Mouse (Mus musculus) layer of hippocampus, adult 8-10 months (tissue): ENCODE data around the gene Gfod1. TPM values are rescaled to one million over a fixed set of nuclear protein-coding genes. Genes with fewer than 3 reads are reported as not detected.

Source experiments
- DNase-seq, 2 experiments: peaks; one replicate each; pipeline ENCODE4 v3.0.0; 2022; ENCODE audit warnings: low spot score in 2 of 2
- total RNA-seq, 4 experiments: library from RNA; stranded (reverse); gene quantifications; 2 replicates each; pipeline ENCODE4 v1.2.4; 2022

Gfod1 gene
- total RNA-seq, 4 experiments from 2014 or later = 77.4 to 104 (median 91.8) TPM

DNA sequence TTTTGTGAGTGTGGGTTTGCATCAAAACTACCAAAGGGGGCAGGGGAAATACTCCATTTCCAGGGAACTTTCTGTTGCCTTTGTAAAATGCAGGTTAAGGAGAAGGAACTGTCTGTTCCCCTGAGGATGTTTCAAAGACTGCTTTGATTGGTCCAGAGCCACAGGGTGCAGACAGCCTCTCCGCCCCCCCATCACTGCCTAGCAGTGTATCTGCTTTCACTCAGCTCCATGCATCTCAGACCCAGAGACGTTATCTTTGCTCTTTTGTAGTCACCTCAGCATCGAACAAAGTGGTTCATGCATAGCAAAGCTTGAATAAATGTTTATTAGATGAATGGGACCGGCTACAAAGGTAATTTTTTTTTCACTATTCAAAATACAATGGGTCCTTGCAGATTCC is 38.9 kb downstream of the Gfod1 start:
- DNase-seq = no peak

DNA sequence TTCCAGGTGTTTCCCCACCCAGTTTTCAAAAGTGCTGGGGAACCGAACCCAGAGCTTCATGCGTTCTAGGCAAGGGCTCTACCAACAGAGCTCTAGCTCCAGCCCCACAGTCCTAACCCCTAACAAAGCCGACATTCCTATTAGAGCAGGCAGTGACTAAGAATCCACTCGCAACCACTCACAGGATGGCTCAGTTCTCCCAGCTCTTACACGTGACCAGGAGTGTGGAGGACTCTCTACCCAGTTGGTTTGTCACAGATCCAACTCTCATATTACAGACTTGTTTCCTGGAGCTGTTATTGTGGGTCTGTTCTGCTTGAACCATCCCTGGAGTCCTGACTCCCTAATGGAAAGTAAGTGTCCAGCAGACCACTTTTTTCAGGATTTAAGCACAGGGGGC is 40.3 kb downstream of the Gfod1 start:
- DNase-seq = no peak

DNA sequence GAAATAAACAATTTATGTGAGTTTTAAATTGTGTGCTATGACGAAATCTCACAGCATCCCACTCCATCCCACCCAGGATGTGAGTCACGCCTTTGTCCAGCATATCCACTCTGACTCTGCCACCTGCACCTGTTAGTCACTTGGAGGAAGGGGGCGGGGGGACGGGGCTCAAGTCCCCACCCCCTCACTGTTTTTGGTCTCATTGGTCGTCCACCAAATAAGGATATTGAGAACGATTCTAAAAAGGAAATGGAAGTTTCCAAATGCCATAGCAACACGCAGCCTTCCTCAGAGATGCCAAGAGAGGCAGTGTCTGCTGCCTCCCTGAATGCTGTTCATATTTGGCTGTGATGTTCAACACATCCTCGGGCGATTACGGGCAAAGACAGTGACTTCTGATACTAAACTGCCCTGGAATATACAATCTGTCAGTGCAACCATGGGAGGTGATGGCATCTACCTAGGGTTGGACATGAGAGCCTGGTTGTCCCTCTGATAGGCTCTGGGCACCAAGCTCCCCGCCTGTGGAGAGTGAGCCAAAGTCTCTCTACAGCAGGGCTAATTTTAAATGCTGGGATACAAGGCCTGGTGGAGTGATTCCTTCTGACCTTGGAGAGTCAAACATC is 41.7 kb downstream of the Gfod1 start:
- peak; percentile 72 to 77 for DNase-seq

DNA sequence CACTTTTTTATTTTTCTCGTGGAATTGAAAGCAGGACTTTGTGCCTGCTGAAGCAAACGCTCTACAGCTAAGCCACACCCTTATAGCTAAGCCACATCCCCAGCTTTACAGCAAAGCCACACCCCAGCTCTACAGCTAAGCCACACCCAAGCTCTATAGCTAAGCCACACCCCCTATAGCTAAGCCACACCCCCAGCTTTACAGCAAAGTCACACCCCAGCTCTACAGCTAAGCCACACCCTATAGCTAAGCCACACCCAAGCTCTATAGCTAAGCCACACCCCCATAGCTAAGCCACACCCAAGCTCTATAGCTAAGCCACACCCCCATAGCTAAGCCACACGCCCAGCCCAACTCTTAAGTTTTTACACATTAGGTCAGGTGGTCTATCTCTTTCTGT is 42.7 kb downstream of the Gfod1 start:
- no peak for DNase-seq

DNA sequence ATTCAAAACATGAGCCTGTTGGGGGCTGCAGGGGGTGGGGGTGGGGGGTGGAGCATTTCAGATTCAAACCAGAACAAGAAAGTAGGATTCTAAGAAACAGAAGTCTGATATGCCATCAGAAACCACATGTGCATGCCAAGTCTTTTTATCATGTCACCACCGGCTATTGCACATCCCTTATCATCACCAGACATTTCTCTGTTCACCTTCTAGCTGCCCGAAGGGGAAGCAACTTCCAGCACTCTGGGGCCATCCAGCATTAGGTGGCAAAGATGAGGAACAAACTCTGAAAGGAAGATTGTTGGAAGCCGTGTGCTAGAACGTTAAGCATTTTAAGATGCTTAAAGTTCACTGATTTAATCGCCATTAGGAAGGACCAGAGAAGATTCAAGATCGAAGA is 43.2 kb downstream of the Gfod1 start:
- no peak for DNase-seq

DNA sequence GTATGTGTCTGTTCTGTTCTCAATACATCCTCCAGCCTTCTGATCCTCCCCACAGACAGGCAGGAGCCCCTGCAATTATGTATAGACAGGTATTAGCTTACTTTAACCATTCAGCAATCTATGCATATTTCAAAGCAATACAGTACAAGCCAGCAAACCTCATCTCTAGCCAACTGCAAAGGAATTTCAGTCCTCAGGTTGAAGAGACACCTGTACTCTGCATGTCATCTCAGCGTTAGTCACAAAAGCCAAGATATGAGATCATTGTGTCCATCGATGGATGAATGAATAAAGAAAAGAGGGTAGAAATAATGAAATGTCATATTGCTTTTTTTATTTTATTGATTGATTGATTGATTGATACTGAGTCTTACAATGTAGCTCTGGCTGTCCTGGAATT is 47.5 kb downstream of the Gfod1 start:
- no peak for DNase-seq

DNA sequence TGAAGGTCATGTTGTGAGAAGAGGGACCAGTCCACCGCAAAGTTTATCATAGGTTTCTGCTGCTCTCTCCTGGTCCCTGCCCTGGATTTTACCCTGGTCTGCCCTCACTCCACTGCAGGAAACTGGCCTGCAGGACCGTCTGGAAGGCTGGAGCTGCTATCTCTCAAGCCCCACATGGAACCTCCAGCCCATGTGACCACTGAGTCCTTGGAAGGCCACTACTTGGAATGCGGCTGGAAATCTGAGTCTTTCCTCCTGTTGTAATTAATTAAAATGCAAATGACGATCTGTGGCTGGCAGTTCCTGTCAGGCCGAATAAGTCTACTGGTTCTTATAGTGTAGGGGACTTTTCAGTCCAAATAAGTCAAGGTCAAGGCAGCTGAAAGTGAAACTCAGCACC is 50.4 kb downstream of the Gfod1 start:
- DNase-seq = no peak

DNA sequence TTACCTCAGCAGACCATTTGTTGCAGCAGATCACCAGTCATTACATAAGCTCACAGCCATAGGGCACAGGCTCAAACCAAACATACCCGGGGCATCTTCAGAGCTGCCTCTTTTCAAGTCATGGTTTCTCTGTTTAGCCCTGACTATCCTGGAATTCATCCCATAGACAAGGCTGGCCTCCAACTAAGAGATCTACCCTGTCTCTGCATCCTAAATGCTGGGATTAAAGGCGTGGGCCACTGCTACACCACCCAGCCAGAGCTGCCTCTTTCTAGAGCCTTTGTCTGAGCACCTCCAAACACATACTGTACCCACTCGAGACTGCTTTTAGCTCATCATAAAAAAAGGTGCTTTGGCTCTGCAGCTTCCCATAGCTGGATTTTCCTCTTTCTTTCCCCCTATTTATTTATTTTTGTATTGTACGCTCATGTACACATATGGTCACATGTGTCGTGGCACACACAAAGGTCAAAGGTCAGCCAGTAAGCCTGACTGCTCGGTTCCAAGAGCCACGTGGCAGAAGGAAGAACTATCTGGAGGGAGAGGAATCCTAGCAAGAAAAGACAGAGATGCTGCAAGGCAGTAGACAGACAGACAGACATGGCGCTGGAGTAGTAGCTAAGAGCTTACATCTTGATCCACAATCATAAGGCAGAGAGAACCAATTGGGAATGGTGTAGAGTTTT is 51.7 kb downstream of the Gfod1 start:
- DNase-seq = no peak

DNA sequence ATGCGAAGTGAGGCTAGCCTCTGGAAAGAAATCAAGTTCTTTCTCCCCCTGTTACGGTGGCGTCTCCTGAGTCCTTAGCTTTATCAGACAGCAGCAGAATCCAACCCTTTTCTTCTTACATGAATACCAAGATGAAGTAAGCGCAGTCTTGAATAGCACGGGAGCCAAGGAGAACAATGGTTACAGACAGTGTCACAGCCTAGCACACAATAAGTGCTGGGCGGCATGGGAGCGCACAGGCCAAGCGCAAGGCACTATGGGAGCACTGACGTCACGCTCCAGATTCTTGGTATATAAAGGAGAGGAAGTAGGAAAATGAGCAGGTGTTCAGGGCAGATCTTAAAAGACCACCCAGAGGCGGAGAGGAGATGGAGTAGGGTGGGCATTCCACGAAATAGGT is 52.6 kb downstream of the Gfod1 start:
- no peak for DNase-seq

DNA sequence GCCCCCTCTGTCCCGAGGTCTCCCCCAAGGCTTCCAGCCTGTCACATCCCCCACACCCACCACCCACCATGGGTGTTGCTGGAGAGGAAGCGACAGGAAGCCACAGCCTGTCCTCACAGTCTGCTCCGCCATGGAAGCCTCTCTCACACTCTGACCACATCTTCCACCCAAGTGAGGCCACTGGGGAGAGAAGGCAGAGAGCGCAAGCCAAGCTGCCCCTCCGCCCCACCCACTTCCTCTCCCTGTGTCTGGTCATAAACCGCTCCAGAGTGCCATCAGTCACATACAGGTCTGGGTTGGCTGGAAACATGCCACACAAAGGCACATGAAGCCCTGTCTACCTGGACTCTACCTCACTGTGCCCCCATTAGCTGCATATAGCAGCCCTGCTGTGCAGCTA is 53.3 kb downstream of the Gfod1 start:
- DNase-seq = no peak

DNA sequence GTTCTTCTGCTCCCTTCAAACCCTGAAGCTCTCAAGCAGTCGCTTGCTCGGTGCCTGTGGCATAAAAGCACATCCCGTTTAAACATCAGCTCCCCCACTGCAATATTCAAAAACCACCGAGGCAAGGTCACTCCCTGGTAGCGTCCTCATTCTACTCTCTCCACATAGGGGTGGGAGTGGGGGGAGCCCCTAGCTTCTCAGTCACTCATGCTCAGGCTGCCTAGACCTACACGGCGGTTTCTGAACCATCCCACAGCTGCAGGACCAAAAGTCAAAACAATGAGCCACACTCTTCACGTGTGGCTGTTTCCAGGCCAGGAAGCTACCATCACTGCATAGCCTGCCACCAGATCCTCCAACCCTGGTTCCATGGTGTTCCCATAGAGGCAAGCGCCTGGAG is 53.9 kb downstream of the Gfod1 start:
- DNase-seq = no peak

DNA sequence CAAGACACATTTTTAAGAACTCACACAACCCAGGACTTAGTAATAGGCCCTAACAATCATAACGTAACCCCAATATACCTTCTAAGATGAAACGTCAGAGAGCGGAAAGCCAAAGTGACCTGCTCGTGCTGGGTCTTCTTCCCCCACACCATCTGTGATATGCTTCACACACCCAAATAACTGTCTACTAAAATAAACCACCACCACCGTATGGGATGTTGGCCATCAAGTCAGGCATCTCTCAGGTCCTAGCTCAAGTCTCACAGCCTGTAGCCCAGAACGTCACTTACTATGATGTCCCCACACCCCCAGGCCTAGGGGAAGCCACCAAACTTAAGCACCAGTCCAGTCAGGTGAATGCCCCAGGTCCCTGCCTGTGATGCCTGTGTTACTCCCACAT is 55.6 kb downstream of the Gfod1 start:
- DNase-seq = no peak

DNA sequence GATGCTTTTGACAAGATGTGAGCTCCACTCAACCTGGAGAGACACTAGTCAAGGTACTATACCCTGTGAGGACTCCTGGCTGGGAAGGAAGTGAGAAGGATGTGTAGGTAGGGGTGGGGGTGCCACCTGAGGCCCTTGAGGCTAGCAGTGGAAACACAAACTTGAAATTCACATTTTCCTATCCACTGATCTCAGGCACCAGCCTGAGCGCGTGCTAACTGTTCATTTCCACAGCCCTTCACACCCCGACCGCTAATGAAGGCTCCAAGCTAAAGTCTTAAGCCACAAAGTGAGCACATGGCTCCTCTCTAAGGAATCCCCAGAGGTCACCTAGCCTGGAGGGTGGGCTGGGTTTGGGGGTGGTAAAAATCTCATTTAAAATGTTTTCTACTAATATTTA is 57.1 kb downstream of the Gfod1 start:
- no peak for DNase-seq

DNA sequence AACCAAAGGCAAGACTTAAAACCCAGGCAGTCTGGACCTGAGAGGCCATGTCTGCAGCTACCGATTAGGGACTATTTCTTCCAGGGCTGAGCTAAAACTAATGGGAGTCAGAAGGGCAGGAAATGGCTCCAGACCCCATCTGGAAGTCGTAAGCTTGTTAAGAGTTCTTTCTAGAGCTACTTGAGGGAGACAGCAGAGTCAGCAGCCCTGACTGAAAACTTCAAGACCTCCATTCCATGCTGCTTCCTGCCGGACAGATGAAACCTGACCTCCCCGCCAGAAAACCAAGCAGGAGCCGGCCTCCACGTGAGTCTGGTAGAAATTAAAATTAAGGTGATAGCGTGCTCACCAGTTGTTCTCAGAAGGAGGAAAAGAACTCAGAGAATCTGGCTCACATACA is 60.2 kb downstream of the Gfod1 start:
- DNase-seq = no peak

DNA sequence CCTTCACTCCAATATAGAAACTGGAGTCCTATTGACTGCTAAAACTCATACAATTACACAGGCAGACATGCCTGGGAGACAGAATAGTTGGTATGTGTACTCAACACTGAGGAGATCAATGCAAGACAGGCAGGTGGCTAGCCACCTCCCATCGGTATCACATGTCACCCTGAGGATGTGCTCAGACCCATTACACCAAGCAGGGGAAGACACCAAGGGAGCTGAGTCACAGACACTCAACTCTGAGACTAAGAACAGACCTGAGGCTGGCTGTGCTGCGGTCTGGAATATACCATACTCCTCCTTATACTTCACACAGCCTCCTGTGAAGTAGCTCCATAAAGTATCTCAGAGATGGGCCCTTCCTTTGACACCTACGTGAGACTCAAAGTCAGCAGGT is 60.7 kb downstream of the Gfod1 start:
- no peak for DNase-seq

DNA sequence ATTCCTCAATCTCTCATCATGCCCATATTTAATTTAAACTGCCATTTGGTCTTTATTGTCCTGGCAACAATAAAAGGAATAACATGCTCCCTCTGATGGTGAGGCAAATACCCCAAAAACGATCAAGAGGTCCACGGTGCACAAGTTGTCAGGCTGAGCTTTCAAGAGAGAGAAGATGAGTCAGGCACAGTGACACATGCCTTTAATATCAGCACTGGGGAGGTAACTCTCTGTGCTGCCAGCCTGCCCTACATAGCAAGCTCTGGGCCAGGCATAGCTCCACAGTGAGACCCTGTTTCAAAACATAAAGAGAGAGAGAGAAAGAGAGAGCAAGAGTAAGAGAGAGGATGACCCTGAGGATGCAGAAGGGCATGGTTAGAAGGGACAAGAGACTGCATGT is 62.2 kb downstream of the Gfod1 start:
- no peak for DNase-seq

DNA sequence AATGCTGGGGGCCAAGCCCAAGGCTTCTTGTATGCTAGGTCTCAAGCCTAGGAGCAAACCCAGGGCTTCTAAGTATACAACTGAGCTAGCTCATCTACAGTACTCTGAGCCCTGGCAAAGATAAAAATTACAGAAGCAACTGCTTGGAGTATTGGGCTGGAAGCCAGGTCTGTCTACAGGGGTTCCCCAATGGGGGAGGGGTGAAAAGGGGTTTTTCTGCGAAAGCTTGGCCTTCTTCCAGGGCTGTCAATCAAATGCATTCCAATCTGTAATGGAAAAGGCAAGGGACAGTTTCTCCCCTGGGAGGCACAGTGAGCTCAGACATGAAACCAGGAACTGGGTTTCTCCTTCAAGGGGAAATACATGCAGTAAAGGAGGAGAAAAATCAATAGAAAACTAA is 62.9 kb downstream of the Gfod1 start:
- DNase-seq = no peak

DNA sequence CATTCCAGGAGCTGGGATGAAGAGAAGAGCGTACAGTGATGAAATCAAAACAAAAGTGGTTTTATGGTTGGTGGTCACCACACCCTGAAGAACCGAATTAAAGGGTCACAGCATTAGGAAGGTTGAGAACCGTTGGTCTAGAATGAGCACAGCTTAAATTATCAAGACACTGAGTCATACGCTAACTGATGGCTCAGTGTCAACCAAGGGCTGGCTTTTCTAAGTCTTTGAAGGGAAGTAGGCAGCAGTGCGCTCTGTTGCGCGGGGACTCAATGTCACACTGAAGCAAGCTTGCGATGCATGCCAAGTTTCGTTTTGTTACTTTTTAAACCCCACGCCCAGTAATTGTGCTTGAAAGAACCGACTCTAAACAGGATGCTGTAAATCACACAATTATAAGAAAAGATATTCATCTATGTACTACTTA is 64.2 kb downstream of the Gfod1 start:
- DNase-seq = no peak

DNA sequence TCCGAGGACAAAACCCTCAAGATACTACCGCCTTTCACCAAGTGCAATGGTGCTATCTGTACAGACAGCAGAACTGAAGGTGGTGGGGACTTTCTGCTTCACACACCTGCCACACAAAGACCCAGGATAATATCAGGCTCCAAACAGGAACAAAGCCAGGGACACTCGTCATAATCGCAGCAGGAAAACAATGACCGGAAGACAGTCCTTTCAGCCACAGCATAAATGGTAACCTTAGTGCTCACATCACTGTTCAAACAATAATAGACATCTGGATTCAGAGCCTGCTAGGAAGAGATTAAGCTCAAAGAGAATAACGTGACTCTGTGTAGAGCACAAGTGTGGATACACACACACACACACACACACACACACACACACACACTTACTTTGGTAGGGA is 67.3 kb downstream of the Gfod1 start:
- no peak for DNase-seq

DNA sequence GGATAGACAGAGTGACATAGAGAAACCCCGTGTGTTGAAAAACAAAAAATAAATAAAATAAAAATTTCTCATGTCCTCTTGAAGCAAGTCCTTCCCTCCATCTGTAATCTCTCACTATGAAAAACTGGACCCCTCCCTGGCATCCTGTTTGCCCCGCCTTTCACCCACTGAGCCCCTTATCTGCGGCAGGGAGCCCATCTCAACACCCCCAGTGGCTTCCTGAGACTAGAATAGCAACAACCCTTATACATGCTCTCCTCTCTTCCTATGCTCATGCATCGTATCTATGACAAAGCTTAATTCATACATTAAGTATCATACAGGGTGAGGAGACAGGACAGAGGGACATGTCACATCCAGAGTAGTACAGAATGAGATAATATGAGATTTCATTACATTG is 68.0 kb downstream of the Gfod1 start:
- DNase-seq = no peak

DNA sequence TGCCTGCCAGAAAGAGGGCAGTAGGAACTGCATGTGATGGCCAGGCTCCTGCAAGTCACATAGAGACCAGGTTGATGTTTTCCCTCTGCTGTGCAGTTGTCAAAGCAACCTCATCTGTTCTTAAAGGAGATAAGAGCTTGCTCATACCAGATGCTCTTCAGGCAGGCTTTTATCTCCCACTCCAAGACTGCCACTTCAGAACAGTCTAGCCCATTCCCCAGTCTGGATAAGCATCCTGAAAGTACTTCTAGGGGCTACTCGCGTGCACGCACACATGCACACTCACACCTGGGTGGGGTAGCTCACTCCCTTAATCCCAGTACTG is 68.4 kb downstream of the Gfod1 start:
- no peak for DNase-seq

DNA sequence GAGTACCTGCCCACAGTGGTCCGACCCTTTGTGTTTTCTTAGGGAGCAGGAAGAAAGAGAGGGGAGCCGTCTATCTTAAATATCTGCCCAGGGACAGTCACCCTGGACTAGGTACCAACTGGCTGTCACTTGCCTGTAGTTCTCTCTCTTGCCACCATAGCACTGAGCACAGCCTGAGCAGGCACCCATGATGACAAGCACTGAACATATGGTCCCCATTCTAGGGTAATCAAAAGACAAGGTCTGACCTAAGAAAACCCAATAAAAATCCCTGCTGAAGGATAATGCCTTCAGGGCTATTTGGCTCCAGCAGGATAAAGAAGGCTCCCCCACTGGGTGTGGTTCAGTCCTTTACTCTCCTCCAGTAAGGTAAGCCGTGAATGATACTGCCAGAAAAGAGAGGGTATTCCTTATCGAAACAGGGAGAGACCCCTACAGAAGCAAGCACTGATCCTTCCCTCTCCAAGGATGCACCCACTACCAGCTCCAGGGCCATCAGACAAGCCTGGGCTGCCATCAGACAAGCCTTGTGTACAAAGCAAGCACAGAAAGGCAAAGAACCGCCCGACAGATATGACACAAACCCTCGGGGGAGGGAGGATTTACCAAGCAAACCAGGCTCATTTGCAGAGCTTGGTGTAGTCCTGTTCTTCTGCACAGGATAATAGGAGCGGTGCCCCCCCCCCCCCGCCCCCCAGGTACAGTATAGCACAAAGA is 68.9 kb downstream of the Gfod1 start:
- DNase-seq = no peak

DNA sequence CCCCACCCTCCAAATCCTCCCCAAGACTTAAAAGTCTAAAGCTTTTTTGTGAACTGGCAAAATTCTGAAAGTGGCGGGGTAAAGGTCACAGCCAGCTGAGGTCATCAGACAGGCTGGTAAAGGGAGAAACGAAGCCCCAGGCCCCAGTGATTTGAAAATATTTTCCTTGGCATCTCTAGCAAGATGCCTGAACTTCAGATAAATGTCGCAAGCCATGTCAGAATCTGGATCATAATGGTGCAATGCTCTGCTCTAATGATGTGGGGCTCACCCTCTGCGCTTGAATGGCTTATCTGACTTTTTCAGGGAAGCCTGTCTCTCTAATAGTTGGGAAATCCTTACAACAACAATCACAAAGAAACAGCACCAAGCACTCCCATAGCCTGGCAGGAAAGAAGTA is 70.6 kb downstream of the Gfod1 start:
- DNase-seq = no peak
